Mouse (Mus musculus) testis, adult 2 months (tissue): ENCODE results near the gene Lix1. TPM values are rescaled to one million over a fixed set of nuclear protein-coding genes. Genes with fewer than 3 reads are reported as not detected.
"Not testable (repeated sequence)": the region's sequence is repeated elsewhere in the genome, so short reads cannot be mapped to it uniquely, and the experiment has no call there.

Experiments
- H3K27ac ChIP-seq: fragments of 200-500 bp; 2 replicates; pipeline ENCODE4 v1.5.1; 2012; ENCODE audit warnings: low read depth, low read length; ENCODE audit not compliant: control insufficient read depth, insufficient read depth
- H3K27me3 ChIP-seq: fragments of 200-500 bp; 2 replicates; pipeline ENCODE4 v1.6.1; 2012; ENCODE audit warnings: mild to moderate bottlenecking, low read length, moderate library complexity; ENCODE audit not compliant: control insufficient read depth, insufficient read depth
- H3K36me3 ChIP-seq: fragments of 200-500 bp; 2 replicates; pipeline ENCODE4 v1.6.1; 2012; ENCODE audit warnings: mild to moderate bottlenecking, low read length; ENCODE audit not compliant: control insufficient read depth, insufficient read depth
- H3K4me1 ChIP-seq: fragments of 200-500 bp; 2 replicates; pipeline ENCODE4 v1.6.1; 2012; ENCODE audit warnings: low read length; ENCODE audit not compliant: control insufficient read depth, insufficient read depth
- H3K4me3 ChIP-seq: fragments of 200-500 bp; 2 replicates; pipeline ENCODE4 v1.5.1; 2012; ENCODE audit warnings: low read depth, mild to moderate bottlenecking, low read length, moderate library complexity, mixed read lengths; ENCODE audit not compliant: control insufficient read depth
- CTCF ChIP-seq: fragments of 200-500 bp; IDR thresholded peaks from 2 replicates; pipeline ENCODE4 v1.5.1; 2012; ENCODE audit warnings: low read depth, mild to moderate bottlenecking, inconsistent platforms, low read length, moderate library complexity; ENCODE audit not compliant: control insufficient read depth, insufficient read depth, insufficient replicate concordance
- POLR2A ChIP-seq: fragments of 200-500 bp; IDR thresholded peaks from 2 replicates; pipeline ENCODE4 v1.6.1; 2012; ENCODE audit warnings: low read depth, mild to moderate bottlenecking, inconsistent platforms, low read length, moderate library complexity; ENCODE audit not compliant: control insufficient read depth
- polyA plus RNA-seq: library from polyadenylated mRNA; depleted of rRNA; stranded (reverse); fragments of >200 nt; gene quantifications from 2 replicates; pipeline ENCODE4 v1.2.3, GENCODE M21; 2012

The Lix1 gene
- polyA plus RNA-seq, 1 experiment = 0.54 TPM

DNA sequence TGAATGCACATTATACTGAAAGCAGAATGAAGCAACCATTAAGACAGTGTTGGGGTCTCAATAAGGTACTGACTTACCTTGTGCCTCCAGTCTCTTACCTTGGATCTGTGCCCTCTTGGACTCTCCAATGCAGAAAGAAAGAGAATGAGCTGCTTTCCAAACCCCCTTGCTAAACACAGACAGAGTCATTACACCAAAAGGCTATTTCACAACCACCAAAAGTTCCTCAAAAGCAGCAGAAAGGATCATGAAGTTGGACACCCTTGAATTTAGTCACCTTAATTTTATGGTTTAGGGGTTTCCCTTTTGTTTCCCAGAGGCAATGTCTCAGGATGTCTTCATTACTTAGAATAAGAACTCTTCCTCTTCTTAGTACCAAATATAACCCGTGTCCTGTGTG is 52.1 kb downstream of the Lix1 start:
- no peaks in the 10 kb centered on the region for H3K36me3 ChIP-seq

DNA sequence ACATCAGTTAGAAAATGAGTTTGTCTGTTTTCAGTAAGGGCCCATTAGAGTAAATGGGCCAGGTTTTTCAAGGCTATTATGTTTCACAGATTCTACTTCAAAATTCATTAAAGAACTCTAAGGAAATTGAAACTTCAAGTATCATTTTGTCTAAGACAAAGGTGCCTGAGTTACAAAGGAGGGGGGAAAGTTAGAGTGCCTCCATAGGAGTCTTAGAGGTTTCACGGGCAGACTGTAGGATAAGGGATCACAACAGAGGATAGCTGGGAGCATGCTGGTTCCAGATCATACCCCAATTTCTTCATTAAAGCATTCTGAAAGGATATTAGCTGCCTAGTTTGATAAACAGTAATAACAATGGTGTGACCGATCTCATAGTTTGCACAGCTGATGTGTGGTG is 83.3 kb downstream of the Lix1 start:
- TF ChIP-seq CTCF (no peak), POLR2A (no peak)
- no peak overlapping the region for H3K27ac ChIP-seq
- peaks cover under 1% of the 10 kb centered on the region; the same call in 1 of the 2 replicates for H3K4me1 ChIP-seq
- H3K36me3 ChIP-seq = no peaks in the 10 kb centered on the region
- H3K4me3 ChIP-seq = no peak overlapping the region
- no peaks in the 10 kb centered on the region for H3K27me3 ChIP-seq

More for the DNA sequence above, 52.1 kb downstream of the Lix1 start:
- Histone ChIP-seq H3K4me3 (no peak overlapping the region), H3K27ac (no peak overlapping the region), H3K27me3 (no peaks in the 10 kb centered on the region), H3K4me1 (no peaks in the 10 kb centered on the region)
- TF ChIP-seq CTCF (no peak), POLR2A (no peak)

DNA sequence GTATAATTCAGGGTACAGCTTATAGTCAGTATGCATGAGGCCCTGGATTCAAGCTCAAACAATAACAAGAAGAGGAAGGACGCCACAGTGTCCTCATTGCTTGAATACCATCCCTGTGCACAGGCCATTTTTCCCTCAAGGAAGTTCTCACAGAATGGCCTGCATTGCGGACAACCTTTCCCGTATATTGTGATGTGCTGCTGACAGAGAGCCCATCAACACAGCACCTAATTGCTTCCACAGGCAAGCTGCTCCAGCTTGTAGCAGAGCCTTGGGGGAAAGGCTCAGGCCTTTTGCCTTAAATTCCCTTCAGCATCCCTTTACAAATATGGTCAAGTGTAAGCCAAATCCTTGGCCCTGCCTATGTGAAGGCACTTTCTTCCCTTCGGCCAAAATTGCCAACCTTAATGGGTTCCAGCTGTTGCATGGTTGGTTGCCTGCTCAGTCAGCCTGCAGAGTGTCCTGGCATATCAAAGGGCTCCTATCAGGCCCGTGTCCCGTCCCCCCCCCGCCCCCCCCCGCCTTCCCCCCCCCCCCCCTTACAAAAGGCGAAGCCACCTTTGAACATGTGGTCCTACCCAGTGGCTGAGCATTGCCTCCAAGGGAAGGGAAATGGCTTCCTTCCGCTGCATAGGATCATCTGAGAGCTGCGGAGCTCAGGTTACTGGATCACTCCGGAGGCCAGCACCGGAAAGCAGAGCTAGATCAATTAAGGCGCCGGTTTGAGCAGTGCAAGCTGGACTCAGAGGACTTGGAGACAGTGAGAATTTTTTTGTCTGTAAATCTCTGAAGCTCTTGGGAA is 88.5 kb downstream of the Lix1 start:
- H3K4me3 ChIP-seq = no peak overlapping the region
- peaks cover 2% of the 10 kb centered on the region; the same call in 1 of the 2 replicates for H3K4me1 ChIP-seq
- TF ChIP-seq CTCF (no peak), POLR2A (no peak)
- H3K27ac ChIP-seq = no peak overlapping the region
- no peaks in the 10 kb centered on the region for H3K27me3 ChIP-seq
- H3K36me3 ChIP-seq = no peaks in the 10 kb centered on the region

DNA sequence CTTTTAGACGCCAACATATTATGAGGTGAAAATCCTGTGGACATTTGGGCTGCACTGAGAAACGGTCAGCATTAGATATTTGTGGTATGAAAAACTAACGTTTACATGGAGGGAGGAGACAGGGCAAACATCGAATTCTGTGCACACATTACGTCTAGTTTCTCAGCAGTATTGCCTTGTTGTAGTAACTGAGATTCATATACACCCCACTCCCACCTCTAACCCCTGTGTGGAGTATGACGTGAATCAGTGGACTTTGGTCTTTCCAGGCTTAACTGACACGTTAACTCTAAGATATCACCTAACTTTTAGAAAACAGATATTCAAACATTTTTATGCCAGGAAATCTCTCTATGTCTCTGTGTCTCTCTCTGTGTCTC is 89.1 kb downstream of the Lix1 start:
- no peak for TF ChIP-seq POLR2A
- Histone ChIP-seq H3K36me3 (no peaks in the 10 kb centered on the region), H3K4me1 (peaks cover 2% of the 10 kb centered on the region; the same call in 1 of the 2 replicates), H3K27ac (no peak overlapping the region), H3K27me3 (no peaks in the 10 kb centered on the region), H3K4me3 (no peak overlapping the region)

DNA sequence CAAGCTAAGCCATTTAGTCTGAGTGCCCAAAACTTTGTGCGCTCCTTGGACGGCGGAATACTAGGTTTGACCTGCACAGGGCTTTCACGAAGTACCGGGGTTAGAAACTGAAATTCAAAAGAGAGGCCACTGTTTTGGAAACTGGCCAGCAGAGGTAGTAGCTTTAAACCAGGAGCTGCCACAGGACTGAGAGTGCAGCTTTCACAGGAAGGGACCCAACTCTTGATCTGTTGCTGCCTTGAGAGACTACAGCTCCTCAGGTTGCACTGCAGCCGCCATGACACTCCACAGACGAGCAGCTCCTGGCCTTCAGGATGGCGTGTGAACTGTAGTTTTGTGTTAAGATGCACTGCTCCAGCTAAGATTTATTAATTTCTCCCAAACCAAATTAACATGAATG is 89.6 kb downstream of the Lix1 start:
- TF ChIP-seq POLR2A = no peak
- TF ChIP-seq CTCF = no peak
- no peak overlapping the region for H3K27ac ChIP-seq
- H3K4me3 ChIP-seq = no peak overlapping the region

DNA sequence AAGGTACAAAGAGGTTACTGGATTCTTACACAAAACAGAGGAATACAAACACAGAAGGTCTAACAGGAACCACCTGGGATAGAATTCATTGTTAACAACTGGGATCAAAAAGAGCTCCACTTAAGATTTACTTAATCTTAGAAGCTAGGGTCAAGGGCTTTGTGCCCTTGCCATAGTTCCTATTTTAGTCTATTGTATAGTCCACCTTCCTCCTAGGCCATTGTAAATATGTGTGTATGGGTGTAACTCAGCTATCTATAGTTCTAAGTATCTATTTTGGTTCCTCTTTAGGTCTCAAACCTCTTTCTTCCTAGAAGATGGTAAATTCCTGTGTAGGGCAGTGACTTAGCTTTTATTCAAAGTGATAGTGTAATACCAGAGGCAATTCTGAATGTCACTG is 93.8 kb downstream of the Lix1 start:
- not testable (repeated sequence) for H3K36me3 ChIP-seq, H3K4me3 ChIP-seq, H3K4me1 ChIP-seq, H3K27ac ChIP-seq, H3K27me3 ChIP-seq

More for the DNA sequence above, 89.6 kb downstream of the Lix1 start:
- Histone ChIP-seq H3K4me1 (peaks cover 2% of the 10 kb centered on the region; the same call in 1 of the 2 replicates), H3K27me3 (no peaks in the 10 kb centered on the region), H3K36me3 (no peaks in the 10 kb centered on the region)

DNA sequence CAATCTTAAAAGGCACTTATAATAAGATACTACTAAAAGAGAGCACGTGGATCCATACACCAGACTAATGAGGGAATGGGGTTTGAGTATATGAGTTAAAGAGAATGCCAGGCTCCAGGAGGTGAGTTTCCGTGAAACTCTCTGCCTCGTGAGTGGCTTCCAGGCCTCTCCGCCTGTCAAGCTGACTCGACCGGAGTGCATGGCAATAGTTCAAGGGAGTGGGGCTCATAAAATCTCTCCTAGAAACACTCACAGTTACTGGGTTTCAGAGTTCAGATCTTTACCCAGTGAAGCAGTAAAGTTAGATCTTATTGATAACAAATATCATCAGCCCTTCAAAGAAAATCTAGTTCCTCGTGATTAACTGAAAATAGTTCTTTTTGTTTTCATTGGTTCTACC is 94.3 kb downstream of the Lix1 start:
- H3K36me3 ChIP-seq = no peaks in the 10 kb centered on the region
- H3K27me3 ChIP-seq = no peaks in the 10 kb centered on the region
- no peaks in the 10 kb centered on the region for H3K4me1 ChIP-seq
- no peak overlapping the region for H3K4me3 ChIP-seq
- no peak overlapping the region for H3K27ac ChIP-seq
- TF ChIP-seq POLR2A = no peak

DNA sequence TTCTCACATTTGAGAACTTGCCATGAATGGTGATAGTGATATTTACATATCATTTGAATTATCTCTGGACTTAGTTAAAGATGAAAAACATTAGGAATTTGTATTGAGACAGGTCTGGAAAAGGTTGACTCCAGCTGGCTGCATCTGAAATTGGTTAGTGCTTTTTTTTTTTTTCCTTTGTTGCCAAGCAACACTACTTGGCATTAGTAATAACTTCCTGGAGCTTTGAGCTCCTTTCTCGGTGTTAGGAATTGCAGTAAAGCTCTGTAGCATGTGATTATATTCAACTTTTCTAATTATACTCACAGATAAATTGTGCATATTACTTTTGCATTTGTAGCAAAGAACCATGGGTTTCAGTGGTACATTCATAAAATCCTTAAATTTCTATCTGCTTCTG is 96.4 kb downstream of the Lix1 start:
- H3K27ac ChIP-seq = no peak overlapping the region
- no peaks in the 10 kb centered on the region for H3K27me3 ChIP-seq
- H3K4me1 ChIP-seq = no peaks in the 10 kb centered on the region
- H3K36me3 ChIP-seq = no peaks in the 10 kb centered on the region
- TF ChIP-seq CTCF (no peak), POLR2A (no peak)
- H3K4me3 ChIP-seq = no peak overlapping the region

DNA sequence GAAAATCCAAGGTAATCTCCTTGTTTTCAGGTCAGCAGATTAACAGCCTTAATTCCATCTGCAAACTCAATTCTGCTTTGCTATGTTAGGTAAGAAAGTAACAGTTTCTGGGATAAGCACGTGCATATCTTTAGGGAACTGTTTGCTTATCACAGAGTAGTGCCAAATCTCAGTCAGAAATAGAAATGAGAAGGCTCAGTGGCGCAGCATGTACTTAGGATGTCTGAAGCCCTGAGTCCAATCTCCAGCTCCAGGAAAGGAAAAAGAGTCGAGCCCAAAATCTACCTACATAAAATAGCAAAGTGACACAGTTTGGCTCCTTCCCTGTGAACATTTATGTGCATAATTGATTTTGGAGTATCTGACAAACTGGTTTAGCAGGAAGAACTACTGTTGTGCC is 96.8 kb downstream of the Lix1 start:
- Histone ChIP-seq H3K36me3 (no peaks in the 10 kb centered on the region), H3K4me3 (no peak overlapping the region), H3K27ac (no peak overlapping the region), H3K4me1 (no peaks in the 10 kb centered on the region), H3K27me3 (no peaks in the 10 kb centered on the region)
- TF ChIP-seq CTCF = no peak
